Mouse (Mus musculus) adipocyte (in vitro differentiated cells): ENCODE results near the gene Washc4.
A peak's percentile ranks its signal among the peaks of the same experiment; 100 is the strongest.
"Not testable (repeated sequence)": the region's sequence is repeated elsewhere in the genome, so short reads cannot be mapped to it uniquely, and the experiment has no call there.

ENCODE experiments used
- DNase-seq: peaks from one replicate; pipeline ENCODE4 v3.0.0-alpha.2; 2016; ENCODE audit warnings: low spot score

Gene Washc4

GRCm38 (mm10) chr10:83543439-83544102 lies at the start of gene Washc4:
Gene Washc4 (plus strand): TSS chr10:83543752.
- peak; percentile 88 for DNase-seq

GRCm38 (mm10) chr10:83497321-83497720 lies 46.2 kb upstream of the Washc4 start:
- DNase-seq = no peak

- DNase-seq = peak; percentile 10
Measured at GRCm38 (mm10) chr10:83508962-83509660, 34.4 kb upstream of the Washc4 start.

- DNase-seq = no peak
Measured at GRCm38 (mm10) chr10:83511304-83511703, 32.2 kb upstream of the Washc4 start.

GRCm38 (mm10) chr10:83513736-83514135 lies 29.8 kb upstream of the Washc4 start:
- DNase-seq = no peak

- DNase-seq = no peak
Measured at GRCm38 (mm10) chr10:83520990-83521389, 22.6 kb upstream of the Washc4 start.

GRCm38 (mm10) chr10:83524238-83524637 lies 19.3 kb upstream of the Washc4 start:
- DNase-seq = not testable (repeated sequence)

- DNase-seq = peak; percentile 27
Measured at GRCm38 (mm10) chr10:83530384-83530967, 13.1 kb upstream of the Washc4 start.

GRCm38 (mm10) chr10:83533258-83533909 lies 10.2 kb upstream of the Washc4 start:
- peak; percentile 84 for DNase-seq

GRCm38 (mm10) chr10:83533910-83534283 lies 9.7 kb upstream of the Washc4 start, which contains the start of gene Aldh1l2:
Gene Aldh1l2 (minus strand): TSS chr10:83534140.
- peak; percentile 60 for DNase-seq

GRCm38 (mm10) chr10:83536436-83536835 lies 7.1 kb upstream of the Washc4 start:
- DNase-seq = no peak

GRCm38 (mm10) chr10:83539311-83539980 lies 4.1 kb upstream of the Washc4 start:
- DNase-seq = no peak

- no peak for DNase-seq
Measured at GRCm38 (mm10) chr10:83540092-83540491, 3.5 kb upstream of the Washc4 start.

- no peak for DNase-seq
Measured at GRCm38 (mm10) chr10:83542241-83542640, 1.3 kb upstream of the Washc4 start.

GRCm38 (mm10) chr10:83544103-83544479 lies 539 bp downstream of the Washc4 start:
- peak; percentile 61 for DNase-seq

GRCm38 (mm10) chr10:83545341-83545740 lies 1.8 kb downstream of the Washc4 start:
- no peak for DNase-seq

GRCm38 (mm10) chr10:83563005-83563404 lies 19.5 kb downstream of the Washc4 start:
- DNase-seq = no peak

- DNase-seq = no peak
Measured at GRCm38 (mm10) chr10:83565449-83566441, 22.2 kb downstream of the Washc4 start.

GRCm38 (mm10) chr10:83590801-83591200 lies 47.2 kb downstream of the Washc4 start:
- no peak for DNase-seq

GRCm38 (mm10) chr10:83592616-83593015 lies 49.1 kb downstream of the Washc4 start:
- DNase-seq = no peak

- no peak for DNase-seq
Measured at GRCm38 (mm10) chr10:83594526-83594925, 51.0 kb downstream of the Washc4 start.
